In genomic region chr4:129821087-129821616, GRCm38 (mm10) we compare ENCODE assay signal across 8 mouse cellular contexts. TPM values are rescaled to one million over a fixed set of nuclear protein-coding genes. Genes with fewer than 3 reads are reported as not detected.
A peak's percentile ranks its signal among the peaks of the same experiment; 100 is the strongest.
DNase-seq lines count a peak whose midpoint lies in the region; ATAC-seq and TF ChIP-seq lines count a peak whose summit lies in the region.

No protein-coding gene starts in this region.

- H3K27me3 ChIP-seq in kidney, embryonic 14.5 days (ENCODE audit: control insufficient read depth, insufficient read depth, low read length), result no peaks in the 10 kb centered on the region
- H3K27me3 ChIP-seq in embryonic facial prominence, embryonic 14.5 days (replicated peaks; ENCODE audit: control insufficient read depth, insufficient read depth, low read length), result no peaks in the 10 kb centered on the region
- no peaks in the 10 kb centered on the region for H3K27me3 ChIP-seq in limb, embryonic 10.5 days (ENCODE audit: low read depth, poor library complexity, severe bottlenecking)
- no peaks in the 10 kb centered on the region for H3K27me3 ChIP-seq in neural tube, embryonic 12.5 days (replicated peaks)

- H3K4me2 ChIP-seq in kidney, embryonic 14.5 days (replicated peaks; ENCODE audit: low read depth, low read length), result peak overlapping the region; percentile 62
- H3K4me2 ChIP-seq in embryonic facial prominence, embryonic 14.5 days (ENCODE audit: low read depth, low read length), result peak overlapping the region; percentile 80
- peak overlapping the region; percentile 75 for H3K4me2 ChIP-seq in neural tube, embryonic 12.5 days (replicated peaks)

- ATAC-seq in kidney, embryonic 14.5 days (ENCODE audit: low FRiP score, low TSS enrichment), result no peak
- ATAC-seq in embryonic facial prominence, embryonic 14.5 days (ENCODE audit: low read depth), result no peak
- no peak for ATAC-seq in neural tube, embryonic 12.5 days (ENCODE audit: low FRiP score, low read depth)

- peak overlapping the region; percentile 94 for H3K27ac ChIP-seq in kidney, embryonic 14.5 days (ENCODE audit: low read depth, low read length)
- peak overlapping the region; percentile 92; the same call in 1 of the 2 replicates for H3K27ac ChIP-seq in ES-E14 (ENCODE audit: insufficient read depth, low read depth, low read length, poor library complexity, severe bottlenecking)
- peak overlapping the region; percentile 95 for H3K27ac ChIP-seq in embryonic facial prominence, embryonic 14.5 days (replicated peaks; ENCODE audit: low read depth, low read length)
- peak overlapping the region; percentile 99 for H3K27ac ChIP-seq in limb, embryonic 10.5 days
- peak overlapping the region; percentile 86; the same call in 1 of the 2 replicates for H3K27ac ChIP-seq in neural tube, embryonic 12.5 days

- in situ Hi-C loops in ES-E14 (cut with MboI; ENCODE audit: low sequenced_read_pairs in 2 of 2, unreplicated experiment in 2 of 2), result no loop called here

- H3K9ac ChIP-seq in kidney, embryonic 14.5 days (ENCODE audit: low read depth, low read length), result peak overlapping the region; percentile 96
- peak overlapping the region; percentile 100 for H3K9ac ChIP-seq in ES-E14 (ENCODE audit: insufficient read depth, low read depth, low read length, poor library complexity, severe bottlenecking)
- H3K9ac ChIP-seq in embryonic facial prominence, embryonic 14.5 days (ENCODE audit: low read depth, low read length), result peak overlapping the region; percentile 94
- H3K9ac ChIP-seq in neural tube, embryonic 12.5 days, result peak overlapping the region; percentile 94

- H3K9me3 ChIP-seq in kidney, embryonic 14.5 days (ENCODE audit: control insufficient read depth, low read length), result no peaks in the 10 kb centered on the region
- no peaks in the 10 kb centered on the region for H3K9me3 ChIP-seq in ES-E14 (ENCODE audit: control insufficient read depth, insufficient read depth, low read depth, low read length)
- no peaks in the 10 kb centered on the region for H3K9me3 ChIP-seq in embryonic facial prominence, embryonic 14.5 days (ENCODE audit: control insufficient read depth, low read length)
- H3K9me3 ChIP-seq in limb, embryonic 10.5 days (replicated peaks), result no peaks in the 10 kb centered on the region
- no peaks in the 10 kb centered on the region for H3K9me3 ChIP-seq in neural tube, embryonic 12.5 days

- no peaks in the 10 kb centered on the region for H3K36me3 ChIP-seq in kidney, embryonic 14.5 days (ENCODE audit: control insufficient read depth, insufficient read depth, low read length)
- no peaks in the 10 kb centered on the region for H3K36me3 ChIP-seq in ES-E14 (ENCODE audit: control insufficient read depth, insufficient read depth, low read length, poor library complexity, severe bottlenecking)
- no peaks in the 10 kb centered on the region for H3K36me3 ChIP-seq in embryonic facial prominence, embryonic 14.5 days (ENCODE audit: control insufficient read depth, insufficient read depth, low read length)
- H3K36me3 ChIP-seq in limb, embryonic 10.5 days, result peaks cover 2% of the 10 kb centered on the region; the same call in 1 of the 2 replicates
- no peaks in the 10 kb centered on the region for H3K36me3 ChIP-seq in neural tube, embryonic 12.5 days

- peaks cover 45% of the 10 kb centered on the region for H3K4me1 ChIP-seq in kidney, embryonic 14.5 days (ENCODE audit: control insufficient read depth, insufficient read depth, low read length)
- peaks cover 3 to 11% of the 10 kb centered on the region in 2 experiments; a peak in 3 of 4 replicates for H3K4me1 ChIP-seq in ES-E14 (ENCODE audit: control insufficient read depth in 2 of 2, insufficient read depth in 2 of 2, low read length in 2 of 2, poor library complexity in 1 of 2)
- peaks cover 48% of the 10 kb centered on the region for H3K4me1 ChIP-seq in embryonic facial prominence, embryonic 14.5 days (ENCODE audit: control insufficient read depth, insufficient read depth, low read length)
- H3K4me1 ChIP-seq in limb, embryonic 10.5 days, result peaks cover 51% of the 10 kb centered on the region
- peaks cover 19% of the 10 kb centered on the region for H3K4me1 ChIP-seq in neural tube, embryonic 12.5 days

- no peak for DNase-seq in kidney, postnatal 4 days
- no peak for DNase-seq in ES-E14 (ENCODE audit: low read depth, low spot score)
- DNase-seq in embryonic facial prominence, embryonic 14.5 days (ENCODE audit: low spot score), result peak; percentile 55
- no peak for DNase-seq in limb, embryonic 10.5 days (ENCODE audit: low spot score)
- DNase-seq in urinary bladder, adult 18-20 months (ENCODE audit: low spot score in 2 of 2), result no peak
- no peak for DNase-seq in left cerebral cortex, adult 8-10 months (ENCODE audit: low spot score in 2 of 2)

- peak overlapping the region; percentile 93 for H3K4me3 ChIP-seq in kidney, embryonic 14.5 days (ENCODE audit: low read length)
- peak overlapping the region; percentile 98 to 100 for H3K4me3 ChIP-seq in ES-E14 (ENCODE audit: insufficient read depth in 1 of 2, low read depth in 1 of 2, low read length in 2 of 2, poor library complexity in 1 of 2, severe bottlenecking in 1 of 2)
- H3K4me3 ChIP-seq in embryonic facial prominence, embryonic 14.5 days (ENCODE audit: low read depth, low read length), result peak overlapping the region; percentile 83
- peak overlapping the region; percentile 95 for H3K4me3 ChIP-seq in limb, embryonic 10.5 days
- H3K4me3 ChIP-seq in neural tube, embryonic 12.5 days, result peak overlapping the region; percentile 91

- under 1% methylated on average over 16 of the region's 16 CpGs for WGBS in kidney, embryonic 14.5 days
- 2% methylated on average over 16 of the region's 16 CpGs for WGBS in embryonic facial prominence, embryonic 14.5 days
- 2% methylated on average over 16 of the region's 16 CpGs for WGBS in limb, embryonic 10.5 days
- 2% methylated on average over 16 of the region's 16 CpGs for whole genome bisulfite sequencing in neural tube, embryonic 12.5 days

TF ChIP-seq in ES-E14, 5 proteins besides CTCF, POLR2A, EP300 and RAD21:
- TF ChIP-seq MAFK (IDR thresholded peaks at IDR 0.05; ENCODE audit: insufficient read depth, low read depth, low read length), result no peak
- TF ChIP-seq ZNF384 (IDR thresholded peaks at IDR 0.05; ENCODE audit: low read depth, low read length), result peak; percentile 18; the same call in 1 of the 2 replicates
- TF ChIP-seq CHD2 (IDR thresholded peaks at IDR 0.05; ENCODE audit: low read depth, low read length), result no peak

RNA-seq across cellular contexts. Expression of gene Ptp4a2, which starts 10.1 kb away (rescaled TPM):
- polyA plus RNA-seq in kidney, embryonic 14.5 days (2014; fragmentation: Nextera tagmentation; extraction: Ambion mirVana), result 253 and 276 TPM in 2 replicates
- 71.3 and 104 TPM in 2 replicates for total RNA-seq in ES-E14 (2012; rRNA removed)
- polyA plus RNA-seq in embryonic facial prominence, embryonic 14.5 days (2014; fragmentation: Nextera tagmentation; extraction: Ambion mirVana), result 306 and 319 TPM in 2 replicates
- 298 and 321 TPM in 2 replicates for polyA plus RNA-seq in limb, embryonic 10.5 days (2016; fragmentation: Nextera tagmentation; extraction: Ambion mirVana)
- 336 and 342 TPM in 2 replicates for polyA plus RNA-seq in neural tube, embryonic 12.5 days (2016; fragmentation: Nextera tagmentation; extraction: Ambion mirVana)
- 100 to 1,000 TPM; 128 to 154 (median 142) TPM for total RNA-seq in left cerebral cortex, adult 8-10 months (2022)
